Mouse (Mus musculus): ENCODE measurements around the gene Mettl11b. TPM values are rescaled to one million over a fixed set of nuclear protein-coding genes. Genes with fewer than 3 reads are reported as not detected.

The Mettl11b gene
- total and polyA plus RNA-seq, 2 experiments = not detected

- no peak overlapping the region for H3K4me3 ChIP-seq (ENCODE audit: insufficient read depth, low read depth, low read length)
- H3K27me3 ChIP-seq (ENCODE audit: control insufficient read depth, insufficient read depth, low read length) = no peaks in the 10 kb centered on the region
- H3K79me2 ChIP-seq (ENCODE audit: control insufficient read depth, insufficient read depth, low read length) = no peaks in the 10 kb centered on the region
- H3K9ac ChIP-seq (ENCODE audit: low read depth, low read length) = no peak overlapping the region
- TF ChIP-seq POLR2A (IDR thresholded peaks at IDR 0.05; ENCODE audit: extremely low read depth, insufficient read depth, low read length) (no peak), CTCF (IDR thresholded peaks at IDR 0.05; ENCODE audit: low read depth, low read length) (no peak)
- no peak for DNase-seq (ENCODE audit: extremely low read depth, low read depth, low spot score)
- H3K36me3 ChIP-seq (ENCODE audit: control insufficient read depth, insufficient read depth, low read length) = no peaks in the 10 kb centered on the region
- H3K4me1 ChIP-seq (ENCODE audit: control insufficient read depth, insufficient read depth, low read length) = no peaks in the 10 kb centered on the region
- no peak overlapping the region for H3K27ac ChIP-seq (replicated peaks; ENCODE audit: insufficient read depth, low read depth, low read length)
These were observed 66.5 kb downstream of the Mettl11b start for GRCm38 (mm10) chr1:163658535-163658928.

- TF ChIP-seq POLR2A (IDR thresholded peaks at IDR 0.05; ENCODE audit: extremely low read depth, insufficient read depth, low read length) = no peak
- TF ChIP-seq CTCF (IDR thresholded peaks at IDR 0.05; ENCODE audit: low read depth, low read length) = no peak
- H3K4me3 ChIP-seq (ENCODE audit: insufficient read depth, low read depth, low read length) = no peak overlapping the region
- H3K9ac ChIP-seq (ENCODE audit: low read depth, low read length) = no peak overlapping the region
- H3K36me3 ChIP-seq (ENCODE audit: control insufficient read depth, insufficient read depth, low read length) = no peaks in the 10 kb centered on the region
- no peaks in the 10 kb centered on the region for H3K4me1 ChIP-seq (ENCODE audit: control insufficient read depth, insufficient read depth, low read length)
- H3K79me2 ChIP-seq (ENCODE audit: control insufficient read depth, insufficient read depth, low read length) = no peaks in the 10 kb centered on the region
- no peak for DNase-seq (ENCODE audit: extremely low read depth, low read depth, low spot score)
- H3K27ac ChIP-seq (replicated peaks; ENCODE audit: insufficient read depth, low read depth, low read length) = no peak overlapping the region
- H3K27me3 ChIP-seq (ENCODE audit: control insufficient read depth, insufficient read depth, low read length) = no peaks in the 10 kb centered on the region
- WGBS = 69% methylated on average over 7 of the region's 7 CpGs
These were observed 67.1 kb downstream of the Mettl11b start for GRCm38 (mm10) chr1:163657766-163658534.

- WGBS = 20% methylated on average over 2 of the region's 2 CpGs
- no peak overlapping the region for H3K4me3 ChIP-seq (ENCODE audit: insufficient read depth, low read depth, low read length)
- no peak overlapping the region for H3K9ac ChIP-seq (ENCODE audit: low read depth, low read length)
- no peak overlapping the region for H3K27ac ChIP-seq (replicated peaks; ENCODE audit: insufficient read depth, low read depth, low read length)
- TF ChIP-seq POLR2A (IDR thresholded peaks at IDR 0.05; ENCODE audit: extremely low read depth, insufficient read depth, low read length) (no peak), CTCF (IDR thresholded peaks at IDR 0.05; ENCODE audit: low read depth, low read length) (no peak)
- DNase-seq (ENCODE audit: extremely low read depth, low read depth, low spot score) = no peak
- H3K27me3 ChIP-seq (ENCODE audit: control insufficient read depth, insufficient read depth, low read length) = no peaks in the 10 kb centered on the region
- H3K36me3 ChIP-seq (ENCODE audit: control insufficient read depth, insufficient read depth, low read length) = no peaks in the 10 kb centered on the region
- no peaks in the 10 kb centered on the region for H3K4me1 ChIP-seq (ENCODE audit: control insufficient read depth, insufficient read depth, low read length)
- no peaks in the 10 kb centered on the region for H3K79me2 ChIP-seq (ENCODE audit: control insufficient read depth, insufficient read depth, low read length)
These were observed 68.0 kb downstream of the Mettl11b start for GRCm38 (mm10) chr1:163657056-163657455.

- Histone ChIP-seq H3K27me3 (ENCODE audit: control insufficient read depth, insufficient read depth, low read length) (no peaks in the 10 kb centered on the region), H3K79me2 (ENCODE audit: control insufficient read depth, insufficient read depth, low read length) (no peaks in the 10 kb centered on the region), H3K27ac (replicated peaks; ENCODE audit: insufficient read depth, low read depth, low read length) (no peak overlapping the region), H3K9ac (ENCODE audit: low read depth, low read length) (no peak overlapping the region), H3K4me1 (ENCODE audit: control insufficient read depth, insufficient read depth, low read length) (no peaks in the 10 kb centered on the region), H3K4me3 (ENCODE audit: insufficient read depth, low read depth, low read length) (no peak overlapping the region), H3K36me3 (ENCODE audit: control insufficient read depth, insufficient read depth, low read length) (no peaks in the 10 kb centered on the region)
- 91% methylated on average over 5 of the region's 5 CpGs for WGBS
- TF ChIP-seq POLR2A (IDR thresholded peaks at IDR 0.05; ENCODE audit: extremely low read depth, insufficient read depth, low read length) = no peak
- TF ChIP-seq CTCF (IDR thresholded peaks at IDR 0.05; ENCODE audit: low read depth, low read length) = no peak
- DNase-seq (ENCODE audit: extremely low read depth, low read depth, low spot score) = no peak
These were observed 68.6 kb downstream of the Mettl11b start for GRCm38 (mm10) chr1:163656432-163656831.

Other genes with a start within 250 kb of the Mettl11b start
- 4.3 and 4.4 TPM in 2 replicates for gene Kifap3, start 54.4 kb upstream of the Mettl11b start, total RNA-seq (2014; rRNA removed)
- 1.1 TPM in 2 replicates for gene Kifap3, start 54.4 kb upstream of the Mettl11b start, polyA plus RNA-seq (2012; rRNA removed)
- gene Scyl3, start 203.9 kb upstream of the Mettl11b start, total RNA-seq (2014; rRNA removed) = 8.8 and 9.6 TPM in 2 replicates
- 6.1 and 7.0 TPM in 2 replicates for gene Scyl3, start 203.9 kb upstream of the Mettl11b start, polyA plus RNA-seq (2012; rRNA removed)